Mouse (Mus musculus): ENCODE measurements around the gene Irs3. TPM values are rescaled to one million over a fixed set of nuclear protein-coding genes. Genes with fewer than 3 reads are reported as not detected.

Gene Irs3
- 0.17 and 0.21 TPM in 2 replicates for polyA plus RNA-seq (2012; ENCODE audit: low replicate concordance)

DNA sequence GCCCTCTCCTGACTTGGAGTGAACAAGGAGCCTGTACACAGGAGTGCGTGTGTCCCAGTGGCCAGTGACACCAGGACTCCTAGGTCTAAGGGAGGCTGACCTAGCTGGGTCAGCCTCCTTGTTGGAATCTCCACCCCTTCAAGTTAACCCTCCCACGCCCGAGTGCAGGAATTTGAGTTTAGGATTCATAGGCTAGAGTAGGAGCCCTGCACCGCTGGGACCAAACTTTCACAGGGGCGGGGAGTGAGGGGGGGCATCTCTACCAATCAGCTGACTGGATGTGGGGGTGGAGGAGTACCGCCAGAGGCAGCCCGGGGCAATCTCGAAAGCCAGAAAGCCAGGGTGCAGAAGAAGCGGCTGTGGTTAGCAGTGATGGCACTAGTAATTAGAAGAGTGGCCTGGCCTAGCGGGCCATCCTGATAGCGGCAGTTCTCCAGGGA lies at the start of gene Irs3:
TSS of gene Irs3 (minus strand) at position 63 of the 440 bp plus-strand sequence.

GRCm38 (mm10) chr5:137684294-137685123 lies 39.0 kb upstream of the Irs3 start, which contains the start of gene Agfg2:
Gene Agfg2 (minus strand): TSS chr5:137684726.

DNA sequence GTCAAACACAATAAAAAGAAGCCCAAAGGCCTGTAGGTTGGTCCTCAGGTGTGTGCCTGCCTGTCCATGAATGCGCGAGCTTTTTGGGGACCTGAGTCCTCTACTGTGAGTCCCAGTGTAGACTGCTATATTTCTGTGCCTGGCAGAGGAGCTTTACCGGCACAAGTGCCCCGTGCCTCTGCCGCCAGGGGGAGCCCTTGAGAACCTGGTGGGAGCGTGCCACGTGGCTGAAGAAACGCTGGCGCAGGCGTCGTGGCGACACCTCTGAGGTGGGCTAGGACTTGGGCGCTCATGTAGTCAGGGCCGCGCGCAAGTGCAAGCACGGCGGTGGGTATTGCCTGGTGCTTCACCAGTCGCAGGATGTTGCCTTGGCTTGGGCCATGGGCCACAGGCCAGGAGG lies 4.5 kb downstream of the Irs3 start, which contains the start of gene Sap25:
TSS of gene Sap25 (plus strand) at position 281 of the 400 bp plus-strand sequence.

DNA sequence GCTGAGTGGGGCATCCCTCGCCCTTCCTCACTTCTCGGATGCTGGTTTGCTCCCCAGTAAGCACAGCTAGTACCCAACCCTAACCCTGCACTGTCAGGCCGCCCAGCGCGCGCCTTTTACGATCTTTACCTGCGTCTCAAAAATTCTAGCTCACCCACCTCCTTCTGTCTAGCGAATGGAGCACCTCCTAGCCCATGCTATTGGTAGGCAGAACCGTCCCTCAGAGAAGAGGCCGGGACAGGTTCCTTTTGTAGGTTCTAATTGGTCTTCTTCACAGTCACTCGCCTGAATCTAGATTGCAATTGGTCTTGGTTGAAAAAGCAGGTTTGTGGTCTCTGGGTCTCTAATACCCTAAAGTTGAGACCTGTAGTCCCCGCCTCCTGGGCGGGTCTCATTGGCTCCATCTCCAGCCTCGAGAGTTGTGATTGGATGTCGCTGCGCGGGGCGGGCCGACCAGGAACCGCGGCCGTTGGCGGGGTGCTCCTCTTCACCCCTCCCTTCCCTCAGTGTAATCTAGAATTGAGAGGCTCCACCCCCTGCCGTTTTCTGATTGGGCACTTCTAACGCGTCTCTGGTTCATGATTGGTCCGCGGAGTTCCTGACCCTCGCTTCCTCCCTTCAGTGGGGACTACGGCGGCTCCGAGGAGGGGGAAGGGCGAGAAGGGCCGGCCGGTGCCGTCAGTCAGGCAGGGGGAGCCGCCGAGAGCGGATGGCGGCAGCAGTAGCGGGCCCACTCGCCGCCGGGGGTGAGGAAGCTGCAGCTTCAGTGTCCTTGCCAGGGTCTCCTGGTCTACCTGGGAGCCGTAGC lies 16.8 kb downstream of the Irs3 start, which contains the start of the genes Fbxo24, Lrch4 and Gm20605:
TSS of gene Fbxo24 (minus strand) at position 505 of the 808 bp plus-strand sequence.
TSS of gene Lrch4 (plus strand) at position 624 of the 808 bp plus-strand sequence.
TSS of gene Gm20605 (plus strand) at position 678 of the 808 bp plus-strand sequence.

DNA sequence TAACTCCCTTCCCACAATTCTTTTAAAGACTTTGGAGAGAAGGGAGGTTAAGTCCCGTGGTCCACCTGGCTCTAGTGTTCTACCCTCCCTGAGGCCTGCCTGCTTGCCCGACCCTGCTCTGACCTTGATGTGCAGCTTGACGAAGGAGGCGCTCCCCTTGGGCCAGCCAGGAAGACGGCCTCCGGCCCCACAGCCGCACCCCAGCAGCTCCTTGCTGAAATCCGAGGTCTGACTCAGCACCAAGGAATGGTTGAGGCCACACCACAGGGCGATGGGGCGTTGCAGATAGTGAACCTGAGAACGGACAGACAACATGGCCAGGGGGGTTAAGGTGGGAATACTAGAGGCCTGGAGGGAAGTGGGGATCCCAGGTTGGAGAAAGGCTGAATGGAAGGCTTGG lies 32.0 kb downstream of the Irs3 start, which contains the start of gene Pcolce:
TSS of gene Pcolce (minus strand) at position 235 of the 400 bp plus-strand sequence.

DNA sequence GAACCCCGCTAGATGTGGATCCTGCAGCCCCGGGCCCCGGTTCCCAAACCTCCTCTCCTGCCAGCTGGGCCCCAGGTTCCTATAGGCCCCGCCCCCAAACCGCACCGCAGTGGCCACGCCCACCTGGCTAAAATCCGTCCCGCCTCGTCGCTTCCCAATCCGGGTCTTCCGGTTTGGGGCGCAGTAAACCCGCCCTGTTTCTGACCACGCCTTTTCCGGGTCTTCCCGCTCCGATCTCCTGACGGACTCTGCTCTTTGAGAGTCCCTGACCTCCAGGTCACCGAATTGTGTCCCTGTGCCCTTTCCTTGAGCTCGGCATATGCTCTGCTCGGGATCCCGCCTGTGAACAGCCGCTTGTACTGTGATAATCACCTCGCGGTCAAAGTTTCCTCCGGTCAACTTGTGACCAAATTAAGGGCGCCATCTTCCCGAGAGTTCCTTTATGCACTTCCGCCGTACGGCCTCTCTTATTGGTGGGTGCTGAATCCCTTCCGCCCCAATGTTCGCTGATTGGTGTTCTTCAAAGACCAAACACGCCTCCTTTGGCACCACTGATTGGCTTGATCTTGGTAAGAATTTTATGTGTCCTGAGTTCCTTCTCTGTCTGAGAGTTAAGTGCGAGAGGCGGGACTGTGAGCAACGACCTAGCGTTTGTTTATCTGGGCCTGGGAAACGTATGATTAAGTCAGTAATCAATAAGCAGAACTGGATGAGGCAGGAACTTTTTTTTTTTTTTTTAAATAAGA lies 44.7 kb downstream of the Irs3 start, which contains the start of gene Mospd3:
TSS of gene Mospd3 (minus strand) at position 440 of the 746 bp plus-strand sequence.

Other genes starting within 250 kb of the Irs3 start
- gene Zan, start 168.7 kb downstream of the Irs3 start, polyA plus RNA-seq (2012; ENCODE audit: low replicate concordance) = 0.27 and 1.3 TPM in 2 replicates
- gene Pop7, start 143.2 kb downstream of the Irs3 start, polyA plus RNA-seq (2012; ENCODE audit: low replicate concordance) = 22.2 and 55.1 TPM in 2 replicates
- 93.0 and 157 TPM in 2 replicates for gene Gigyf1, start 127.2 kb downstream of the Irs3 start, polyA plus RNA-seq (2012; ENCODE audit: low replicate concordance)
- gene Epo, start 112.5 kb downstream of the Irs3 start, polyA plus RNA-seq (2012; ENCODE audit: low replicate concordance) = not detected in 2 replicates
- 466 and 724 TPM in 2 replicates for gene Gnb2, start 112.2 kb downstream of the Irs3 start, polyA plus RNA-seq (2012; ENCODE audit: low replicate concordance)
- not detected in 2 replicates for gene Actl6b, start 92.2 kb downstream of the Irs3 start, polyA plus RNA-seq (2012; ENCODE audit: low replicate concordance)
- 2.0 and 13.3 TPM in 2 replicates for gene Tfr2, start 75.9 kb downstream of the Irs3 start, polyA plus RNA-seq (2012; ENCODE audit: low replicate concordance)
- 343 and 978 TPM in 2 replicates for gene Mospd3, start 44.7 kb downstream of the Irs3 start, polyA plus RNA-seq (2012; ENCODE audit: low replicate concordance)
- gene Pcolce, start 31.9 kb downstream of the Irs3 start, polyA plus RNA-seq (2012; ENCODE audit: low replicate concordance) = 2.0 and 8.5 TPM in 2 replicates
- 0.09 and 0.20 TPM in 2 replicates for gene Fbxo24, start 16.7 kb downstream of the Irs3 start, polyA plus RNA-seq (2012; ENCODE audit: low replicate concordance)
- 391 and 723 TPM in 2 replicates for gene Lrch4, start 16.6 kb downstream of the Irs3 start, polyA plus RNA-seq (2012; ENCODE audit: low replicate concordance)
- gene Gm20605, start 16.5 kb downstream of the Irs3 start, polyA plus RNA-seq (2012; ENCODE audit: low replicate concordance) = 44.7 and 56.6 TPM in 2 replicates
- 167 and 231 TPM in 2 replicates for gene Sap25, start 4.4 kb downstream of the Irs3 start, polyA plus RNA-seq (2012; ENCODE audit: low replicate concordance)
- gene Agfg2, start 39.0 kb upstream of the Irs3 start, polyA plus RNA-seq (2012; ENCODE audit: low replicate concordance) = 41.0 and 59.6 TPM in 2 replicates
- 3.5 and 11.1 TPM in 2 replicates for gene Nyap1, start 95.9 kb upstream of the Irs3 start, polyA plus RNA-seq (2012; ENCODE audit: low replicate concordance)
- 642 and 1,190 TPM in 2 replicates for gene Tsc22d4, start 100.0 kb upstream of the Irs3 start, polyA plus RNA-seq (2012; ENCODE audit: low replicate concordance)
- 82.7 and 175 TPM in 2 replicates for gene Ppp1r35, start 133.1 kb upstream of the Irs3 start, polyA plus RNA-seq (2012; ENCODE audit: low replicate concordance)
- gene Mepce, start 141.9 kb upstream of the Irs3 start, polyA plus RNA-seq (2012; ENCODE audit: low replicate concordance) = 168 and 453 TPM in 2 replicates
- 2.2 and 5.2 TPM in 2 replicates for gene Zcwpw1, start 142.1 kb upstream of the Irs3 start, polyA plus RNA-seq (2012; ENCODE audit: low replicate concordance)
- gene Pilra, start 190.6 kb upstream of the Irs3 start, polyA plus RNA-seq (2012; ENCODE audit: low replicate concordance) = 6.6 and 11.0 TPM in 2 replicates
- gene Pilrb1, start 212.4 kb upstream of the Irs3 start, polyA plus RNA-seq (2012; ENCODE audit: low replicate concordance) = 6.6 and 9.2 TPM in 2 replicates
- 6.4 and 10.8 TPM in 2 replicates for gene Pilrb2, start 226.1 kb upstream of the Irs3 start, polyA plus RNA-seq (2012; ENCODE audit: low replicate concordance)